Mouse (Mus musculus): ENCODE data around the gene Jade2. TPM values are rescaled to one million over a fixed set of nuclear protein-coding genes. Genes with fewer than 3 reads are reported as not detected.

Gene Jade2
- total and polyA plus RNA-seq, 3 experiments, result 25.6 to 60.1 (median 58.2) TPM

DNA sequence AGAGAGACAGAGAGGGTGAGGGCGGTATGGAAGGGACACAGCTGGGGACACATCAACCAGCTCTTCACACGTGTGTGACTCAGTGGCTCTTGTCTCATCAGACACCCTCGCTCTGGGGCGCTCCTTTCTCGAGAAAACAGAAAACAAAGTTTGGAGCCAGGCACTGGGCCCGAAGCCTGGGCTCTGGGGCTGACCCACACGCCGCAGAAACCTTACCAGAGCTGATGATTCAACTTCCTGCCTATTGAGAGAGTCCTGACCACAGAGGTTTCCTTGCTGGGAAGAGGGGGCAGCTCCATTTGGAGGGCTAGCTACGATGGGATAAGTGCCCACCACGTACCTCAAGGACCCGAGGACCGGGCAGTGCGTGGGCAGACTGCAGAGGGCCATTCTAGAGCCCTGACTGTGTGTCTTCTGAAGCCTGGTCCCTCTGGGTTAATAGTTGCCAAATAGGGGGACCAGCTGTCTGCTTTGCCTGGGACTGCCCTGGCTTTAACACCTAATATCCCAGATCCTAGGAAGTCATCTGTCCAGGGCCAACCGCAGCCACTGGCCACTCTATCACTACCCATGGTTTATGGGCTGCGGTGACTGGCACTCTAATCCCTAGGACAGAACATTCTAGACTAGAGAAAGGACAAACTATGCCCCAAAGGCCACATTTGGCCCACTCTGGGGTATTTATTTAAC lies 23.7 kb upstream of the Jade2 start:
- H3K4me3 ChIP-seq (replicated peaks in 1 of 3; ENCODE audit: low read depth in 2 of 3, low read length in 2 of 3, poor library complexity in 1 of 3), result no peak overlapping the region
- H3K9ac ChIP-seq (ENCODE audit: insufficient read depth, low read depth), result no peak overlapping the region
- H3K27ac ChIP-seq (ENCODE audit: insufficient read depth, low read depth), result no peak overlapping the region
- H3K36me3 ChIP-seq (replicated peaks in 1 of 2; ENCODE audit: control insufficient read depth in 1 of 2, insufficient read depth in 1 of 2, low read length in 1 of 2), result no peaks in the 10 kb centered on the region
- TF ChIP-seq TCF12 (IDR thresholded peaks at IDR 0.05; ENCODE audit: low read depth, low read length) (no peak), ZNF384 (IDR thresholded peaks at IDR 0.05; ENCODE audit: low read depth, low read length) (no peak), NRF1 (IDR thresholded peaks at IDR 0.05; ENCODE audit: low read depth, low read length) (no peak)
- in situ Hi-C loops (cut with MboI; ENCODE audit: low pct_ligation_motif_present, low pct_unique_long_range_greater_than_20kb, low sequenced_read_pairs), result no loop called here
- no peak overlapping the region for H3K4me2 ChIP-seq (ENCODE audit: insufficient read depth, low read depth, poor library complexity, severe bottlenecking)
- DNase-seq (ENCODE audit: extremely low read depth), result no peak
- H3K27me3 ChIP-seq (replicated peaks), result no peaks in the 10 kb centered on the region
- peaks cover 23 to 42% of the 10 kb centered on the region in 2 experiments for H3K4me1 ChIP-seq (ENCODE audit: control insufficient read depth in 1 of 2, insufficient read depth in 2 of 2)
- no peaks in the 10 kb centered on the region for H3K79me2 ChIP-seq (replicated peaks; ENCODE audit: control insufficient read depth, extremely low read depth, insufficient read depth, poor library complexity, severe bottlenecking)
- H3K9me3 ChIP-seq (replicated peaks; ENCODE audit: low read length), result peaks cover 10% of the 10 kb centered on the region
- dilution Hi-C loops (cut with MboI; ENCODE audit: extremely low pct_ligation_motif_present, extremely low pct_unique_long_range_greater_than_20kb, low sequenced_read_pairs), result no loop called here

DNA sequence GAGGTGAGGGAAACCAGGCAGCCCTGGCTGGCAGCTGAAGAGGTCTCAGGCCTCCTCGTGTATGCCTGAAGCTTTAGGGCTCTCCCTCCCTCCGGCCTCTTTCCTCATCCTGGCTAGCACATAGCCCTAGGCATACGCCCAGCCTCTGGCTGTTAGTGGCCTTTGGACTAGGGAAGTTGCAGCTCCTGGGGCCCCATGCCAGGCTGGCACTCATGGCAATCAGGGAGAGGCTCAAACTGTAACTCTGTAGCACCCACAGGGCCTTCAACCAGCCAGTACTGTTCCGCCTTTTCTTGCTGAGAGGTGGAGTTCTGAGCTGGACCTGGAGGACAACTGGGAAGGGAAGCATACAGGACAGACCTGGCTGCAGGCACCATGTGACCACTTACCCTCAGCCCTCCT lies 19.5 kb upstream of the Jade2 start:
- Histone ChIP-seq H3K4me3 (replicated peaks in 1 of 3; ENCODE audit: low read depth in 2 of 3, low read length in 2 of 3, poor library complexity in 1 of 3) (no peak overlapping the region), H3K79me2 (replicated peaks; ENCODE audit: control insufficient read depth, extremely low read depth, insufficient read depth, poor library complexity, severe bottlenecking) (no peaks in the 10 kb centered on the region), H3K27ac (ENCODE audit: insufficient read depth, low read depth) (no peak overlapping the region), H3K9me3 (replicated peaks; ENCODE audit: low read length) (peaks cover 10% of the 10 kb centered on the region), H3K27me3 (replicated peaks) (no peaks in the 10 kb centered on the region), H3K9ac (ENCODE audit: insufficient read depth, low read depth) (no peak overlapping the region), H3K4me2 (ENCODE audit: insufficient read depth, low read depth, poor library complexity, severe bottlenecking) (no peak overlapping the region), H3K36me3 (replicated peaks in 1 of 2; ENCODE audit: control insufficient read depth in 1 of 2, insufficient read depth in 1 of 2, low read length in 1 of 2) (no peaks in the 10 kb centered on the region), H3K4me1 (ENCODE audit: control insufficient read depth in 1 of 2, insufficient read depth in 2 of 2) (peaks cover 29 to 44% of the 10 kb centered on the region in 2 experiments)
- no peak for DNase-seq (ENCODE audit: extremely low read depth)
- TF ChIP-seq ZMIZ1 (IDR thresholded peaks at IDR 0.05; ENCODE audit: low read depth, low read length), result no peak
- TF ChIP-seq CHD2 (IDR thresholded peaks at IDR 0.05; ENCODE audit: low read length), result no peak
- no peak for TF ChIP-seq NRF1 (IDR thresholded peaks at IDR 0.05; ENCODE audit: low read depth, low read length)
- no peak for TF ChIP-seq PAX5 (IDR thresholded peaks at IDR 0.05; ENCODE audit: low read length)
- TF ChIP-seq UBTF (IDR thresholded peaks at IDR 0.05; ENCODE audit: low read depth, low read length), result no peak
- no peak for TF ChIP-seq HCFC1 (IDR thresholded peaks at IDR 0.05; ENCODE audit: low read depth, low read length)
- no peak for TF ChIP-seq CHD1 (IDR thresholded peaks at IDR 0.05; ENCODE audit: low read depth, low read length)
- TF ChIP-seq MAZ (IDR thresholded peaks at IDR 0.05; ENCODE audit: low read depth, low read length), result no peak
- no peak for TF ChIP-seq MAX (IDR thresholded peaks at IDR 0.05; ENCODE audit: low read length)
- no peak; the same call in 1 of the 2 replicates for TF ChIP-seq USF1 (IDR thresholded peaks at IDR 0.05; ENCODE audit: low read depth, low read length)
- TF ChIP-seq CTCF (conservative IDR thresholded peaks at IDR 0.05 in 1 of 2, IDR thresholded peaks at IDR 0.05 in 1 of 2; ENCODE audit: low read depth in 2 of 2, low read length in 2 of 2), result no peak
- TF ChIP-seq GABPA (IDR thresholded peaks at IDR 0.05; ENCODE audit: insufficient replicate concordance, low read depth, low read length), result no peak
- TF ChIP-seq TCF12 (IDR thresholded peaks at IDR 0.05; ENCODE audit: low read depth, low read length), result no peak
- no peak for TF ChIP-seq MAFK (IDR thresholded peaks at IDR 0.05; ENCODE audit: insufficient replicate concordance, low read length)
- no peak for TF ChIP-seq ZC3H11A (IDR thresholded peaks at IDR 0.05; ENCODE audit: low read depth, low read length)
- TF ChIP-seq RCOR1 (conservative IDR thresholded peaks at IDR 0.05; ENCODE audit: low read depth, low read length), result no peak
- TF ChIP-seq KAT2A (IDR thresholded peaks at IDR 0.05; ENCODE audit: insufficient replicate concordance, low read length), result no peak
- TF ChIP-seq ELF1 (IDR thresholded peaks at IDR 0.05; ENCODE audit: low read depth, low read length), result no peak
- dilution Hi-C loops (cut with MboI; ENCODE audit: extremely low pct_ligation_motif_present, extremely low pct_unique_long_range_greater_than_20kb, low sequenced_read_pairs), result no loop called here
- in situ Hi-C loops (cut with MboI; ENCODE audit: low pct_ligation_motif_present, low pct_unique_long_range_greater_than_20kb, low sequenced_read_pairs), result no loop called here
